Mouse (Mus musculus) E14TG2a.4 (cell line): ENCODE data around the gene Nfkbib.

Source experiments
- CTCF ChIP-seq: conservative IDR thresholded peaks from 2 replicates; pipeline ENCODE4 v1.5.1; 2014; ENCODE audit warnings: low read length
- NANOG ChIP-seq: IDR thresholded peaks from 2 replicates; pipeline ENCODE4 v1.6.1; 2014; ENCODE audit warnings: borderline replicate concordance, low read length, mixed read lengths

DNA sequence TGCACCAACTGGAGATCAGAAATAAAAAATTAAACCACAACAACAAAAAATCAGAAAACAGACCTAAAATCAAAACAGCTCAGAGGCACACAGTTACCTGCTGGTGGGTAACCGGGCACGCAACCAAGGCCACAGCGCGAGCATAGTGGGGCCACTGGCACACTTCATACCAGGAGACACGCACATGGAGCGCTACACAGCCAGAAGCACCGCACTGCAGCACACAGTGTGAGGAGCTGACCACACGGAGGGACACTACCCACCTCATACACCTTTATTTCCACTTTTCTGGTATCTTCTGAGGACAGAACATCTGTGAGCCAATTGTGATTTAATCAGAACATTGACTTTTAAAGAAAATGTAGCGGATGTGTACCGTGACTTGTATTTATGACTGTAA lies 49.6 kb upstream of the Nfkbib start:
- TF ChIP-seq CTCF (no peak), NANOG (no peak)
